Comparison of ENCODE assay signal across 20 mouse cellular contexts in genomic region chr12:111889251-111889650, GRCm38 (mm10). TPM values are rescaled to one million over a fixed set of nuclear protein-coding genes. Genes with fewer than 3 reads are reported as not detected.
A peak's percentile ranks its signal among the peaks of the same experiment; 100 is the strongest.
DNase-seq lines count a peak whose midpoint lies in the region; ATAC-seq and TF ChIP-seq lines count a peak whose summit lies in the region.
"Had no signal": no experiment of that assay in that cellular context is flagged by ENCODE, and none has a peak within 500 bp of the region (broad histone marks: within the 10 kb centered on the region; RNA-seq: fewer than 3 reads in every experiment).

No protein-coding gene starts in this region.

- 63% methylated on average over 3 of the region's 3 CpGs for WGBS in liver, adult 2 months
- 76% methylated on average over 3 of the region's 3 CpGs for WGBS in liver, embryonic 12.5 days (ENCODE audit: insufficient replicate concordance)
- WGBS in heart, embryonic 12.5 days: 87% methylated on average over 3 of the region's 3 CpGs

- H3K36me3 ChIP-seq in liver, adult 2 months (ENCODE audit: control insufficient read depth, insufficient read depth, low read length): no peaks in the 10 kb centered on the region
- H3K36me3 ChIP-seq in liver, embryonic 12.5 days: no peaks in the 10 kb centered on the region
- no peaks in the 10 kb centered on the region for H3K36me3 ChIP-seq in heart, embryonic 12.5 days
- H3K36me3 ChIP-seq: embryonic facial prominence, embryonic 10.5 days; hindbrain, embryonic 10.5 days; stomach, embryonic 15.5 days had no signal

- ATAC-seq in liver, embryonic 12.5 days: no peak
- ATAC-seq in common myeloid progenitor, adult 5-6 weeks (replicated peaks; ENCODE audit: low read depth, poor library complexity, severe bottlenecking): peak; percentile 80
- ATAC-seq in megakaryocyte progenitor cell, adult 5-6 weeks (replicated peaks; ENCODE audit: poor library complexity): peak; percentile 56
- ATAC-seq in heart, embryonic 12.5 days (ENCODE audit: insufficient number of reproducible peaks, low FRiP score): no peak
- ATAC-seq: Patski had no signal

- no peak overlapping the region for H3K4me3 ChIP-seq in liver, adult 2 months (ENCODE audit: insufficient read depth, low read depth, low read length)
- no peak overlapping the region for H3K4me3 ChIP-seq in liver, embryonic 12.5 days
- no peak overlapping the region for H3K4me3 ChIP-seq in heart, embryonic 12.5 days
- H3K4me3 ChIP-seq: embryonic facial prominence, embryonic 10.5 days; heart, adult 2 months; hindbrain, embryonic 10.5 days; stomach, embryonic 15.5 days had no signal

- H3K79me2 ChIP-seq in liver, adult 2 months (ENCODE audit: control insufficient read depth, insufficient read depth, low read length): peaks cover 40% of the 10 kb centered on the region; the same call in 1 of the 2 replicates

- H3K9ac ChIP-seq in liver, adult 2 months (ENCODE audit: low read depth, low read length): no peak overlapping the region
- no peak overlapping the region for H3K9ac ChIP-seq in liver, embryonic 12.5 days
- H3K9ac ChIP-seq in heart, embryonic 12.5 days: no peak overlapping the region
- H3K9ac ChIP-seq: stomach, embryonic 15.5 days had no signal

- peaks cover 10% of the 10 kb centered on the region for H3K4me1 ChIP-seq in liver, adult 2 months (ENCODE audit: control insufficient read depth, insufficient read depth, low read length)
- peaks cover 7% of the 10 kb centered on the region; the same call in 1 of the 2 replicates for H3K4me1 ChIP-seq in liver, embryonic 12.5 days
- H3K4me1 ChIP-seq in heart, embryonic 12.5 days (replicated peaks): peaks cover 51% of the 10 kb centered on the region

- no peak for TF ChIP-seq POLR2A in liver, adult 2 months (IDR thresholded peaks at IDR 0.05; ENCODE audit: extremely low read depth, insufficient read depth, low read length)

- no peak overlapping the region for H3K4me2 ChIP-seq in liver, embryonic 12.5 days
- no peak overlapping the region for H3K4me2 ChIP-seq in heart, embryonic 12.5 days
- H3K4me2 ChIP-seq: stomach, embryonic 15.5 days had no signal

- no peak for TF ChIP-seq CTCF in liver, adult 2 months (IDR thresholded peaks at IDR 0.05; ENCODE audit: low read depth, low read length)

- no peaks in the 10 kb centered on the region for H3K9me3 ChIP-seq in liver, embryonic 12.5 days (replicated peaks)
- H3K9me3 ChIP-seq in heart, embryonic 12.5 days (replicated peaks): no peaks in the 10 kb centered on the region
- H3K9me3 ChIP-seq: embryonic facial prominence, embryonic 10.5 days; hindbrain, embryonic 10.5 days; stomach, embryonic 15.5 days had no signal

- no peak overlapping the region for H3K27ac ChIP-seq in liver, adult 2 months (replicated peaks; ENCODE audit: insufficient read depth, low read depth, low read length)
- no peak overlapping the region for H3K27ac ChIP-seq in liver, embryonic 12.5 days
- no peak overlapping the region for H3K27ac ChIP-seq in heart, embryonic 12.5 days (ENCODE audit: poor library complexity, severe bottlenecking)
- H3K27ac ChIP-seq: embryonic facial prominence, embryonic 10.5 days; heart, adult 2 months; hindbrain, embryonic 10.5 days; stomach, embryonic 15.5 days had no signal

- peak; percentile 34 for DNase-seq in liver, adult 2 months (ENCODE audit: extremely low read depth, low read depth, low spot score)
- peak; percentile 81 for DNase-seq in A20 (ENCODE audit: low read depth, low spot score)
- DNase-seq in cerebellum, postnatal 14 days: no peak
- DNase-seq in cerebellum, adult 9-11 months: no peak
- DNase-seq: adrenal gland, adult 8-10 months; cerebellum, adult 11-12 months; cerebellum, postnatal 36 days; gastrocnemius, postnatal 10 days; heart, adult 2 months; kidney, adult 11 months; layer of hippocampus, postnatal 36 days; right cerebral cortex, adult 18-20 months had no signal

- H3K27me3 ChIP-seq in liver, adult 2 months (ENCODE audit: control insufficient read depth, insufficient read depth, low read length): no peaks in the 10 kb centered on the region
- no peaks in the 10 kb centered on the region for H3K27me3 ChIP-seq in liver, embryonic 12.5 days (replicated peaks)
- no peaks in the 10 kb centered on the region for H3K27me3 ChIP-seq in heart, embryonic 12.5 days (replicated peaks)
- H3K27me3 ChIP-seq: Patski; stomach, embryonic 15.5 days had no signal

RNA-seq across cellular contexts. Expression of gene Ppp1r13b, which starts 18.7 kb away (rescaled TPM):
- total RNA-seq in liver, adult 2 months (2014; rRNA removed): 2.9 and 4.2 TPM in 2 replicates
- polyA plus RNA-seq in liver, adult 2 months (2012; rRNA removed): 4.5 and 5.4 TPM in 2 replicates
- polyA plus RNA-seq in liver, embryonic 12.5 days (2016; fragmentation: Nextera tagmentation; extraction: Ambion mirVana): 7.3 and 8.1 TPM in 2 replicates
- total RNA-seq in common myeloid progenitor, adult 5-6 weeks (2017): 12.7 and 18.3 TPM in 2 replicates
- 5.4 and 9.3 TPM in 2 replicates for total RNA-seq in megakaryocyte progenitor cell, adult 5-6 weeks (2015)
- 3.7 and 7.5 TPM in 2 replicates for total RNA-seq in megakaryocyte progenitor cell, adult 5-6 weeks (2017)
- 17.9 and 19.8 TPM in 2 replicates for polyA plus RNA-seq in heart, embryonic 12.5 days (2016; fragmentation: Nextera tagmentation; extraction: Ambion mirVana)

Comparison
In these comparisons a context has a peak if more than half of its experiments do, and no peak if none do; other contexts are left out.
1. DNase-seq: peak in liver, adult 2 months (single experiment) and A20 (single experiment); none in cerebellum, postnatal 14 days (0 of 2) and cerebellum, adult 9-11 months (single experiment).
2. ATAC-seq: peak in common myeloid progenitor, adult 5-6 weeks (single experiment) and megakaryocyte progenitor cell, adult 5-6 weeks (single experiment); none in liver, embryonic 12.5 days (single experiment) and heart, embryonic 12.5 days (single experiment).